Mouse (Mus musculus): ENCODE data around the gene Zfp82. TPM values are rescaled to one million over a fixed set of nuclear protein-coding genes. Genes with fewer than 3 reads are reported as not detected.
A peak's percentile ranks its signal among the peaks of the same experiment; 100 is the strongest.

Zfp82 gene
- total RNA-seq, 2 experiments from 2014 or later, result 1.4 to 1.7 TPM

DNA sequence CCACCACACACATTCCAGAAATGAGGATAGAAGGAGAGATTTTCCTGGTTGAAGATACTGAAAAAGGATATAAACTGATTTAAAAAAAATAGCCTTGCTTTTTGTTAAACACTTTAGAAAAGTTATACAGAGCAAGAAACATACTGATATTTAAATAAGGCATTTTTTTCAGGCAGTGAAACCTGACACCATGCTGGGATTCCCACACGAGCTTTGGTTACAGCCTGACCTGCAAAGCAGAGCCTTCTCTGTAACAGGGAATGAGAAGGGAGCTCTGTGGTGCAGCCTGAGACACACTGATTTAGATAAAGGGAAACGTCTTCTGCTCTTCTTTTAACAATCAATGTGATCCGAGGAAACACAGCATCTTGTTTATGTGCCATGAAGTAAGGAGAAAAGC is 19.1 kb downstream of the Zfp82 start:
- no peak for DNase-seq
- intact Hi-C loops (cut with DNase I), result no loop called here

DNA sequence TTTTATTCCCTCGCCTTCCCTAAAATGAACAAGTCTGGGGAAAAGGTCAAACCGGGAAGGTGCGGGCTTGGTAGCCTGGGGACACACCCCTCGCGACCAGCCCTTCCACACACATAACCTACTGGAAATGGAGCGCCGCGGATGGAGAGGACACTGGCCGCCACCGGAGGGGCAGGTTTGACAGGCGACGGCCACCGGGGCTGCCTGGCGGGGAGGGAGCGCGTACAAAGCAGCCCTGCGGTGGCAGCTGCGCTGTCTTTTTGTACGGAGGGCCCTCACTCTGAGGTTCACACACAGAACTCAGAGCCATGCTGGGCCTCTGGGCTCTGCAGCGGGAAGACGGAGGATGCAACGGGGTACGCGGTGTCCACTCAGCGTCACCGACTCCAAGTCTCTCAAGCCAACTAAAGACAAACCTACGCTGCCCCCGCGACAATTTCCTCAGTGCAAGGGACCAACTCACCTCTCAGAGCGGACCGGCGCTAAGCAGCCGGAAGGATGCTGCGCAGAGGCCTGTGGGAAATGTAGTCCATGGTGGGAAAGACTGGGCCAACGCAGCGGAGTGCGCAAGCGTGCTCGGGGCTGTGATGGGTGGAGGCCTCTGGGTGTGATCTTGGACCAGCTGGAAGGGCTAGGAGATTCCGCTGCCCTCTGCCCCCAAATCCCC is 21.7 kb downstream of the Zfp82 start, which contains the start of gene Zfp14:
Zfp14 (minus strand) TSS at position 499 of the 667 bp plus-strand sequence.
- intact Hi-C loops (cut with DNase I), result no loop called here
- peak; percentile 81 to 87 for DNase-seq

DNA sequence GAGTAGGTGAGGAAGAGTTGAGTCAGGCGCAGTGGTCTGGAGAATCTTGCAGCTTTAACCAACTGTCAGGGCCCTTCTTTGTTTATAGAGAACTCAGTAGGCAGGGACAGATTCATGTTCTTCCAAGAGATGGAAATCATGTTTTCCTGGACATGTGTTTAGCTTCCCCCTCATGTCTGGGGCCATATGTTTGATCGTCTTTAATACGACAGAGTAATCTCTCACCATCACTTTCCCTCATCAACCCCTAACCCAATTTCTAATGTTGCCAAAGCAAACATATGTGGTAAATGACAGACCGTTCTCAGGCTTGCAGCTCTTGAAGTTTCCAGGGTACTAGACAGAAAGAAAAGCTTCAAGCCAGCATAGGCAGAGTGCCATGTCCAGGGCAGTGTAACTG is 24.6 kb downstream of the Zfp82 start:
- DNase-seq, result no peak
- intact Hi-C loops (cut with DNase I), result no loop called here

DNA sequence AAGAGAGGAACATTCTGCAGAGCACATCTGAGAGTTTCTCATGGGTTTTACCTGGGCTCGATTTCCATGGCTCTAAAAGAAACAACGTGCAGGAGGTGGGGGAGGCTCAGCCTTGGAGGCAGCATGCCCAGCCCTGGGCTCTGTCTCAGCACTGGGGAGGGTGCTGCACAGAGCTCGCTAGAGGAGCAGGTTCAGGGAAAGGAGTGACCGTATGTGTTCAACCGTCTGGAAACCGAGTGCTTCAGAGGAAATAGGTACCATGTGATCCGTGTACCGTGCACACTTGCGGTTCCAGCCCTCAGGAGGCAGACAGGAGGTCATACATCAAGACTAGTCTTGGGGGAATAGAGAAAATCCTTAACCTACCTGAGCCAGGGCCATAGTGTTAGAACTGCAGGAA is 28.3 kb downstream of the Zfp82 start:
- intact Hi-C loops (cut with DNase I), result no loop called here
- DNase-seq, result no peak

GRCm38 (mm10) chr7:30034331-30034730 is 38.4 kb downstream of the Zfp82 start:
- intact Hi-C loops (cut with DNase I), result no loop called here
- DNase-seq, result no peak

GRCm38 (mm10) chr7:30031379-30031778 is 41.3 kb downstream of the Zfp82 start:
- no peak for DNase-seq
- intact Hi-C loops (cut with DNase I), result no loop called here

DNA sequence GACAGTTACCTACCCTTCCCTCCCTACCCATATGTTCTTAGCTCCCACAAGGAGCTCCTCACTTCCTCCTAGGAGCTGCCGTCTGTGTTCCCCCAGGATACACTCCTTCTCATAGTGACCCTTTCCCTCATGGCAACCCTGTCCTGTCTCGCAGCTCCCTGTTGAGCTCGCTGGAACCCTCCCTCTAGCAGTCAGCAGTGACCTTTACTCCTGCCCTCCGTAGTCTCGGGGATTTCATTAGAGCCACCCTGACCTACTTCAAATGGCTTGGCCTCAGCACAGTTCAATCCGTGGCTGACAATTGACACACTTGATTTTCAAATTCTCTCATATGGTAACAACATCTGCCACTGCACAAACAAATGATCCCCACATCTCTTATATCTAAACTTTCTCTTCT is 42.0 kb downstream of the Zfp82 start:
- DNase-seq, result no peak
- intact Hi-C loops (cut with DNase I), result no loop called here

GRCm38 (mm10) chr7:30028572-30028971 is 44.1 kb downstream of the Zfp82 start:
- DNase-seq, result no peak
- intact Hi-C loops (cut with DNase I), result no loop called here

DNA sequence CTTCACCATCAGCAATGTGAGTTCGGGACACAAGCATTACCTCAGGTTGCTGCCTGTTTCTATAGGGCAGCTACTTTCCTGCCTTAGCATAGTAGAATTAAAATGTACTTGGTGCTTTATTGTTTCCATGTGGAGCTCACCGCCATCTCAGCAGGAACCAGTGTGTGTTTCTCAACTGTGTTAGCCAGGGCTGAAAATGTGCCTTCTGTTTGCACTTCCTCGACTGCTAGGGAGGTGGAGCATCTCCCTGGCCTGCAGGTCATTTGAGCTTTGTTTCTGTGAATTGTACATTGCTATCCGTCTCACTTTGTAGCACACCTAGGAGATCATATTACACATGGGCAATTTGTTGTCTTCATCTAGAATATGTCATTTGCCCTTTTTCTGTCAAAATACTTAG is 45.4 kb downstream of the Zfp82 start:
- intact Hi-C loops (cut with DNase I), result no loop called here
- no peak for DNase-seq

- intact Hi-C loops (cut with DNase I), result no loop called here
- DNase-seq, result no peak
Measured at GRCm38 (mm10) chr7:30025358-30025757, 47.3 kb downstream of the Zfp82 start.

- DNase-seq, result no peak
- intact Hi-C loops (cut with DNase I), result loop anchor here (5.0 kb wide), 1 partner anchor 44 kb away; no protein-coding TSS in a partner anchor
Measured at GRCm38 (mm10) chr7:30023800-30024199, 48.9 kb downstream of the Zfp82 start.

DNA sequence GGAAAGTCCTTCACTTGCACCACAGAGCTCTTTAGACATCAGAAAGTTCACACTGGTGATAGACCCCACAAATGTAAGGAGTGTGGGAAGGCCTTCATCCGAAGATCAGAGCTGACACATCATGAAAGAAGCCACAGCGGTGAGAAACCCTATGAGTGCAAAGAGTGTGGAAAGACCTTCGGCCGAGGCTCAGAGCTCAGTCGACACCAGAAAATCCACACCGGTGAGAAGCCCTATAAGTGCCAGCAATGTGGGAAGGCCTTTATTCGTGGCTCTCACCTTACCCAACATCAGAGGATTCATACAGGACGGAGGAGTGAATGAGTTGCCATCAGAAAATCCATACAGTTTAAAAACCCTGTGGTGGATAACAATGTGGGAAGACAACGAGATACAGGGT is 49.4 kb downstream of the Zfp82 start:
- intact Hi-C loops (cut with DNase I), result loop anchor here (5.0 kb wide), 1 partner anchor 44 kb away; no protein-coding TSS in a partner anchor
- DNase-seq, result no peak

DNA sequence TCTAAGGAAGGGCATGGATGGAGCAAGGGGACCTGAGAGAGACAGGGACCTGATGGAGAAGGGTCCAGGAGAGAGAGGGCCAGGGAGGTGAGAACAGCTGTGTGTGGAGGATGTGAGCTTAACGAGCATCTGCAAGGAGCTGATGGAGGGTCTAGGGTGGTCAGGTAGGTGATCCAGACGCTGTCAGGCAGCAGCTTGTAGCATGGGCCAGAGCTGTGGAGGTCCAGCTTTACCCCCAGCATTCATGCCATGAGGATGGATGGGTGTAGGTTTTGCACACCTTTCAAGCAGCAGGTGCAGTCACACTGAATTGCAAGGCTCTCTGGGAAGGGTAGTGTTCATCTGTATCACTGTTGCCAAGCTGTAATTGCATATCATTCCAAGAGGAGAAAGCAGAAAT is 53.2 kb downstream of the Zfp82 start:
- intact Hi-C loops (cut with DNase I), result loop anchor here (5.0 to 10.0 kb wide), 2 partner anchors 68 to 195 kb away; no protein-coding TSS in a partner anchor
- no peak for DNase-seq

DNA sequence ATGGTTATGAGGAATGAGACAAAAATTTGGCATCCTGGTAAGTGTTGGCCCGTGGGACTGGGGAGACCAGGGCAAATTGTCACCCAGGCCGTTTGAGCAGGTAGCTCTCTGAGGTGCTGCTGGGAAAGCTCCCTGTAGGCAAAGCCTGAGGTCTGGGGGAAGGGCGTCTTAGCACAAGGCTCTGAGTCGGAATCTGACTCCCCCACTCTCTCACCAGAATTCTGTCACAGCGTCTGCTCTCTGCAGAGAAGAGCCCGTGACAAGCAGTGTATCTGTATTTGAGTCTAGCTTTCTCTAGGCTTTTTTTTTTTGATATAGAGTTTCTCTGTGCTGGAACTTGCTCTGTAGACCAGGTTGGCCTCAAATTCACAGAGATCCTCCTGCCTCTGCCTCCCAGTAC is 55.5 kb downstream of the Zfp82 start:
- no peak for DNase-seq
- intact Hi-C loops (cut with DNase I), result loop anchor here (5.0 to 10.0 kb wide), 2 partner anchors 70 to 198 kb away; no protein-coding TSS in a partner anchor

DNA sequence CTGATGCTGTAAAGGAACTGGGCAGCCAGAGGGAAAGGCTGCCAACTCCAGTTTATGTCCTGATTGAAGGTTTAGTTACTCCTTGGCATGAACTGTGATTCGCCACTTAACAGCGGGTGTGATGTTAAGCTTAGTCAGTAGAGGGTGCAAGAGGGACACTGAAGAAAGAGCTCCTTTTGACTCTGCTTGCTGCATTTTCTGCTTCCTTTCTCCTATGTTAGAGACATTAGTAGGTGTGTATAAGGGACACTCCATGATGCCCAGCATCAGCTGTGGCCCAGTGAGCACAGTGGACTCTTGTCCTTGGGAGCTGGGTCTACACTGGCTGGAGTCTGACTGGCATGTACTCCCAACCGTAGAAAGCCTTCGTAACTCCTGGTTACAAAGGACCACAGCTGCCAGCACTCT is 59.7 kb downstream of the Zfp82 start:
- intact Hi-C loops (cut with DNase I), result loop anchor here (10.0 kb wide), 1 partner anchor 202 kb away; no protein-coding TSS in a partner anchor
- DNase-seq, result no peak

DNA sequence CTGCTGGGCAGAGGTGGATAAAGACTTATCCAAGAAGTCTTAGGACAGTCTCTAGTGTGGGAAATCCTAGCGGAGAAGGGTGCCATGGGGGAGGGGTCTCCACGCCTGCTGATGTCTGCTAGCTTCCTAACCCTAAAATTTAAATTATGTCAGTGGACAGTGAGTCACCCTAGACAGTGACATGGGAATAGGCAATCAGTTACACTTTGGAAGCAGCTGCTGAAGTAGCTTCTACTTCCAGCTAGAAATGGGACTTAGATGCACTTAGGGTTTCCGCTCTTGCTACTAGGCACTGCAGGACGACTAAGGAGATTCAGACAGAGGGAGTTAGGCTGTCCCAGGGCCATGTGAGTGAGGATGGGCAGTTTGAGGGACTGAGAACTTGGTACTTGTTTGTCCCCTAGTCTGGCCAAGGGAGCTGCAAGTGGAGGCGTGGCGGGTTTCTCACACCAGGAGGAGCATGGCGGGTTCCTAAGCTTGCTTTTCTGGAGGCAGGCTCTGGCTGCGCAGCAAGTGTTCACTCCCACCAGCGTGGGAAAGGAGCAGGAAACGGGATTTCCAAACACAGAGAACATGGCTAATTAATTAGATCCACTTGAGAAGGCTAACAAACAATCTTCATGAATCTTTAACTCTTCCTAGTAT is 62.0 kb downstream of the Zfp82 start:
- intact Hi-C loops (cut with DNase I), result loop anchor here (10.0 kb wide), 1 partner anchor 204 kb away; no protein-coding TSS in a partner anchor
- DNase-seq, result no peak

DNA sequence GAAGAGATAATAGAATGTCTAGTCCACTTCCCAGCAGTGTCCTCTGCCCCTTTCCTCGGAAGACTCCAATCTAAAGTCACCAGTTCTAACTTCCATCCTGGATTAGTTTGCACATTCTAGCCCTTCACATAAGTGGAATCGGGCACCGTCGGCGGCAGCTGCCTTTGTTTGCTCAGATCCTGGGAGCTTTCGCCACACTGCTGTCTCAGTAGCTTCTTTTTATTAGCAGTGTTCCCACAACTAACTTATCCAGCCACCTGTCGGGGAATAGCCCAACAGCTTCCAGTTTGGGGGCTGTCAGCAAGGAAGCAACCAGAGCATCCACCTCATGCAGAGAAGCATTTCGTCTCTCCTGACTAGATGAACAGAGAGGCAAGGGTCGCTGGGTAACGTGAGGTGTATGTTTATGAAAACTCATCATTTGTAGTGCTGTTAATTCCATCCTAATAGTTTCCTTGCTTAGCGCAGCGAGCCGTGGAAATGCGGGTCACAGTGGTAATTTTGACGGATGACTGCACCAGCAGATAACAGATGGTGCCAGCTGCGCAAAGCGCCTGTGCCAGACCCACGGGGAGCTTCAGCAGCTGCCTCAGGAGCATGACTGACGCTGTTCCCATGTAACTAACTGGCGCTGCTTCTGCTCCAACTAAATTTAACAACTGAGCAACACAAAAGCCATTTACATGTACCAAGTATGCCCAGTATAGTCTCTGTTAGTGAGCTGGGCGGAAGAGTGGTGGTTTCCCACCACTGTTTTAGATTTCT is 63.2 kb downstream of the Zfp82 start:
- peak; percentile 39 to 51 for DNase-seq
- intact Hi-C loops (cut with DNase I), result loop anchor here (10.0 kb wide), 1 partner anchor 205 kb away; no protein-coding TSS in a partner anchor

DNA sequence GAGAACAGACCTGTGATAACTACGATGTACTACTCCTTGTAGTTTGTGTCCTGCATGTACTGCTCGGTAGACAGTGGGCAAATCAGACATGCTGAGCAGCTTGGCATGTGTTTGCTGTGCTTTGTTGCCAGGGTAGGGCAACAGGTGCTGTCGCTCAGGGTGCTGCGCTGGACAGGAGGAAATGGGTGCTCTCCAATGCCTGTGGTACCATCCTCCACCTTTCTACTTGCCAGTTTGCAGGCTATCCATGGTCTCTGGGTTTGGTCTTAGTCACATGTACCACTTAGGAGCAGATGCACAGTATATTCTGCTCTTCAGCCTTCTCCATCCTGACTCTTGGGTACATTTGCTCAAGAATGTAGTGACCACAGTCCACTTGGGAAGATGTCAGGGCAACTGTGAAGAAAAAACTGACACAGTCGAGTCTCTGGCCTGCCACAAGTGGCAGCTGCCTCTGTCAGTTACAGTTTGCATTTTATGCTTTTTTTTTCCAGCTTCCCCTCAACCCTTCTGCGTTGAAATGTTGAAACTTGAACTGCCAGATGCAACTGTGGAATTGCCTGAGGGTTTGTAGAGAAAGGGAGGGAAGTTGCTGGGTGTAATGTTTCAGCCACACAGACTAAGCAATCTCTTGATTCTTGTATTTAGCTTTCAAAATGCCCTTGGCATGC is 64.5 kb downstream of the Zfp82 start:
- intact Hi-C loops (cut with DNase I), result no loop called here
- DNase-seq, result no peak

- intact Hi-C loops (cut with DNase I), result no loop called here
- DNase-seq, result no peak
Measured at GRCm38 (mm10) chr7:30007601-30008000, 65.1 kb downstream of the Zfp82 start.

All from gastrocnemius, postnatal 36 days (tissue).